Mouse (Mus musculus): ENCODE results near the gene Fbh1. TPM values are rescaled to one million over a fixed set of nuclear protein-coding genes. Genes with fewer than 3 reads are reported as not detected.

Gene Fbh1
- polyA plus RNA-seq (2012; ENCODE audit: insufficient read depth, insufficient read length, missing spikeins): 95.7 and 101 TPM in 2 replicates

GRCm38 (mm10) chr2:11777091-11778068 is at the start of gene Fbh1, which contains the start of gene Ankrd16:
Gene Fbh1, minus strand, starts transcription at chr2:11777582.
Gene Ankrd16, plus strand, starts transcription at chr2:11777876.
- H3K4me1 ChIP-seq (ENCODE audit: control insufficient read depth, insufficient read depth, insufficient read length, low read length): peaks cover 8% of the 10 kb centered on the region
- H3K27ac ChIP-seq (replicated peaks; ENCODE audit: low read depth, low read length): peak within 1 kb of the TSS; percentile 74
- H3K4me3 ChIP-seq (ENCODE audit: insufficient read depth, low read depth, low read length): peak within 1 kb of the TSS; percentile 79

GRCm38 (mm10) chr2:11801299-11801930 is 24.0 kb upstream of the Fbh1 start:
- no peaks in the 10 kb centered on the region for H3K4me1 ChIP-seq (ENCODE audit: control insufficient read depth, insufficient read depth, insufficient read length, low read length)
- H3K27ac ChIP-seq (replicated peaks; ENCODE audit: low read depth, low read length): no peak overlapping the region
- no peak overlapping the region for H3K4me3 ChIP-seq (ENCODE audit: insufficient read depth, low read depth, low read length)

- no peaks in the 10 kb centered on the region for H3K4me1 ChIP-seq (ENCODE audit: control insufficient read depth, insufficient read depth, insufficient read length, low read length)
- H3K27ac ChIP-seq (replicated peaks; ENCODE audit: low read depth, low read length): no peak overlapping the region
- no peak overlapping the region for H3K4me3 ChIP-seq (ENCODE audit: insufficient read depth, low read depth, low read length)
Measured at GRCm38 (mm10) chr2:11797930-11798364, 20.6 kb upstream of the Fbh1 start.

GRCm38 (mm10) chr2:11794668-11795067 is 17.3 kb upstream of the Fbh1 start:
- H3K4me1 ChIP-seq (ENCODE audit: control insufficient read depth, insufficient read depth, insufficient read length, low read length): no peaks in the 10 kb centered on the region
- no peak overlapping the region for H3K27ac ChIP-seq (replicated peaks; ENCODE audit: low read depth, low read length)
- H3K4me3 ChIP-seq (ENCODE audit: insufficient read depth, low read depth, low read length): no peak overlapping the region

GRCm38 (mm10) chr2:11784159-11784558 is 6.8 kb upstream of the Fbh1 start:
- Histone ChIP-seq H3K4me3 (ENCODE audit: insufficient read depth, low read depth, low read length) (no peak overlapping the region), H3K27ac (replicated peaks; ENCODE audit: low read depth, low read length) (no peak overlapping the region), H3K4me1 (ENCODE audit: control insufficient read depth, insufficient read depth, insufficient read length, low read length) (0 out of 2 replicates have a peak, but pooled peaks cover 3% of the 10 kb centered on the region)

- Histone ChIP-seq H3K4me3 (ENCODE audit: insufficient read depth, low read depth, low read length) (peak overlapping the region; percentile 79), H3K4me1 (ENCODE audit: control insufficient read depth, insufficient read depth, insufficient read length, low read length) (peaks cover 8% of the 10 kb centered on the region), H3K27ac (replicated peaks; ENCODE audit: low read depth, low read length) (peak overlapping the region; percentile 74)
Measured at GRCm38 (mm10) chr2:11778087-11778823, 873 bp upstream of the Fbh1 start.

GRCm38 (mm10) chr2:11776415-11776814 is 967 bp downstream of the Fbh1 start:
- Histone ChIP-seq H3K27ac (replicated peaks; ENCODE audit: low read depth, low read length) (peak overlapping the region; percentile 68), H3K4me3 (ENCODE audit: insufficient read depth, low read depth, low read length) (peak overlapping the region; percentile 79), H3K4me1 (ENCODE audit: control insufficient read depth, insufficient read depth, insufficient read length, low read length) (peaks cover 8% of the 10 kb centered on the region)

GRCm38 (mm10) chr2:11775121-11775520 is 2.3 kb downstream of the Fbh1 start:
- Histone ChIP-seq H3K4me1 (ENCODE audit: control insufficient read depth, insufficient read depth, insufficient read length, low read length) (peaks cover 8% of the 10 kb centered on the region), H3K4me3 (ENCODE audit: insufficient read depth, low read depth, low read length) (no peak overlapping the region), H3K27ac (replicated peaks; ENCODE audit: low read depth, low read length) (no peak overlapping the region)

- no peak overlapping the region for H3K27ac ChIP-seq (replicated peaks; ENCODE audit: low read depth, low read length)
- H3K4me1 ChIP-seq (ENCODE audit: control insufficient read depth, insufficient read depth, insufficient read length, low read length): peaks cover 7% of the 10 kb centered on the region
- H3K4me3 ChIP-seq (ENCODE audit: insufficient read depth, low read depth, low read length): no peak overlapping the region
Measured at GRCm38 (mm10) chr2:11774426-11774825, 3.0 kb downstream of the Fbh1 start.

GRCm38 (mm10) chr2:11772401-11772800 is 5.0 kb downstream of the Fbh1 start:
- no peak overlapping the region for H3K4me3 ChIP-seq (ENCODE audit: insufficient read depth, low read depth, low read length)
- no peak overlapping the region for H3K27ac ChIP-seq (replicated peaks; ENCODE audit: low read depth, low read length)
- H3K4me1 ChIP-seq (ENCODE audit: control insufficient read depth, insufficient read depth, insufficient read length, low read length): peaks cover 3% of the 10 kb centered on the region

GRCm38 (mm10) chr2:11771701-11772100 is 5.7 kb downstream of the Fbh1 start:
- Histone ChIP-seq H3K4me3 (ENCODE audit: insufficient read depth, low read depth, low read length) (no peak overlapping the region), H3K4me1 (ENCODE audit: control insufficient read depth, insufficient read depth, insufficient read length, low read length) (peaks cover 3% of the 10 kb centered on the region), H3K27ac (replicated peaks; ENCODE audit: low read depth, low read length) (no peak overlapping the region)

GRCm38 (mm10) chr2:11767161-11767545 is 10.2 kb downstream of the Fbh1 start:
- no peak overlapping the region for H3K27ac ChIP-seq (replicated peaks; ENCODE audit: low read depth, low read length)

GRCm38 (mm10) chr2:11766485-11767160 is 10.8 kb downstream of the Fbh1 start:
- no peak overlapping the region for H3K27ac ChIP-seq (replicated peaks; ENCODE audit: low read depth, low read length)
- no peak overlapping the region for H3K4me3 ChIP-seq (ENCODE audit: insufficient read depth, low read depth, low read length)
- no peaks in the 10 kb centered on the region for H3K4me1 ChIP-seq (ENCODE audit: control insufficient read depth, insufficient read depth, insufficient read length, low read length)

More at GRCm38 (mm10) chr2:11767161-11767545, 10.2 kb downstream of the Fbh1 start:
- H3K4me3 ChIP-seq (ENCODE audit: insufficient read depth, low read depth, low read length): no peak overlapping the region
- no peaks in the 10 kb centered on the region; the same call in 1 of the 2 replicates for H3K4me1 ChIP-seq (ENCODE audit: control insufficient read depth, insufficient read depth, insufficient read length, low read length)

GRCm38 (mm10) chr2:11765694-11766093 is 11.7 kb downstream of the Fbh1 start:
- Histone ChIP-seq H3K27ac (replicated peaks; ENCODE audit: low read depth, low read length) (no peak overlapping the region), H3K4me1 (ENCODE audit: control insufficient read depth, insufficient read depth, insufficient read length, low read length) (no peaks in the 10 kb centered on the region), H3K4me3 (ENCODE audit: insufficient read depth, low read depth, low read length) (no peak overlapping the region)
